20 mouse cellular contexts compared by ENCODE assay signal in the genomic region with DNA sequence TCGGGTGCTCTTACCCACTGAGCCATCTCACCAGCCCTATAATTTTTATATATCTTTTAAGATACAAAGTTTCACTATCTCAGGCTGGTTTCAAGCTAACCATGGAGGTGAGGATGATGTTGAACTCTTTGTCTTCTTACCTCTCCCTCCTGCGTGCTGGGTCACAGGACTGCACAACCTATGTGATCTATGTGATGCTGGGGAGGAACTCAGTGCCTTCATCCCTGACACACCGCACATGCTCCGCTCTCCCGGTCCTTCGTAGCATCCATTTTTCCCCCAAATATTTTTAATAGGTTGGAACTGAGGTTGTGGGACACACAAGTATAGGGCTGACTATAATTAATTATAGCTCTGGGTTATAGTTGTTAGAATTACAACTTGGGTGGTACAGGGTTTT.
"Had no signal": no experiment of that assay in that cellular context is flagged by ENCODE, and none has a peak within 500 bp of the region (broad histone marks: within the 10 kb centered on the region; RNA-seq: fewer than 3 reads in every experiment).

No protein-coding gene starts in this region.

- H3K4me1 ChIP-seq: intestine, embryonic 15.5 days; lung, embryonic 15.5 days; midbrain, embryonic 10.5 days had no signal

- H3K9me3 ChIP-seq: intestine, embryonic 15.5 days; kidney, embryonic 15.5 days; lung, embryonic 15.5 days; megakaryocyte, embryonic 14.5 days; midbrain, embryonic 10.5 days; midbrain, embryonic 13.5 days; neural tube, embryonic 13.5 days had no signal

- ATAC-seq: intestine, embryonic 15.5 days; midbrain, embryonic 13.5 days; midbrain, embryonic 16.5 days had no signal

- H3K4me3 ChIP-seq: intestine, embryonic 15.5 days; kidney, embryonic 15.5 days; left cerebral cortex, adult 2 months; lung, embryonic 15.5 days; megakaryocyte, embryonic 14.5 days; midbrain, embryonic 10.5 days; midbrain, embryonic 13.5 days; myocyte; neural tube, embryonic 13.5 days had no signal

- H3K4me2 ChIP-seq: intestine, embryonic 15.5 days; kidney, embryonic 15.5 days; lung, embryonic 15.5 days; midbrain, embryonic 13.5 days; neural tube, embryonic 13.5 days had no signal

- H3K27me3 ChIP-seq: intestine, embryonic 15.5 days; kidney, embryonic 15.5 days; lung, embryonic 15.5 days; midbrain, embryonic 13.5 days; neural tube, embryonic 13.5 days had no signal

- H3K36me3 ChIP-seq: intestine, embryonic 15.5 days; kidney, embryonic 15.5 days; lung, embryonic 15.5 days; midbrain, embryonic 10.5 days; midbrain, embryonic 13.5 days; neural tube, embryonic 13.5 days had no signal

- H3K9ac ChIP-seq: intestine, embryonic 15.5 days; kidney, embryonic 15.5 days; lung, embryonic 15.5 days; midbrain, embryonic 13.5 days; neural tube, embryonic 13.5 days had no signal

- DNase-seq: kidney, adult 11 months; kidney, adult 8-10 months; kidney, postnatal 10 days; kidney, postnatal 36 days; layer of hippocampus, postnatal 36 days; lung, adult 18-20 months; lung, postnatal 10 days; lung, postnatal 36 days; right cerebral cortex, postnatal 4 days; thymus, postnatal 25 days had no signal

- H3K27ac ChIP-seq: intestine, embryonic 15.5 days; kidney, embryonic 15.5 days; left cerebral cortex, adult 2 months; lung, embryonic 15.5 days; midbrain, embryonic 10.5 days; midbrain, embryonic 13.5 days; neural tube, embryonic 13.5 days had no signal
